Mouse (Mus musculus): ENCODE data around the gene Piga. TPM values are rescaled to one million over a fixed set of nuclear protein-coding genes. Genes with fewer than 3 reads are reported as not detected.

Piga gene
- polyA plus RNA-seq, 1 experiment = 5.8 TPM

DNA sequence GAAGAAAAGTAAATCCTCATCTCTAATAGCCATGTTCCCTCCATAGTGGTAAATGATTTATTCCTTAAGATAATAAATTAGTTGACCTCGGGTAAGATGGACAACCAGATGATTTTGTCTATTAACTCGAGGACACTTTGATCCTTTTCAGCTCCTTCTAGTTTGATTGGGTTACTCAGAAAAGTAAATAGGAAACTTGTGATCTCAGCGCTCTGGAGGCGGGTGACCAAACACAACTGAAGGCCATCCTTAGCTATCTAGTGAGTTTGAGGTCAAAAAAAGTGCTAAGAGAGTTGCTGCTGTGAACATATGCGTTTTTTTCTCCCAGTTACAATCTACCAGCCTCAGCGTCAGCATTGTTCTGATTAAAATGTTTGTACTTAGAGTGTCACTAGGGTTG is 11.0 kb downstream of the Piga start:
- no peak overlapping the region for H3K4me3 ChIP-seq (ENCODE audit: insufficient read depth, low read length)
- no peak overlapping the region for H3K27ac ChIP-seq (ENCODE audit: insufficient read depth, low read length)
- H3K4me1 ChIP-seq (ENCODE audit: control insufficient read depth, insufficient read depth, low read length) = no peaks in the 10 kb centered on the region
- TF ChIP-seq POLR2A (IDR thresholded peaks at IDR 0.05; ENCODE audit: extremely low read depth, insufficient read depth, low read length) (no peak), CTCF (IDR thresholded peaks at IDR 0.05; ENCODE audit: extremely low read depth, insufficient read depth, low read length) (no peak)

DNA sequence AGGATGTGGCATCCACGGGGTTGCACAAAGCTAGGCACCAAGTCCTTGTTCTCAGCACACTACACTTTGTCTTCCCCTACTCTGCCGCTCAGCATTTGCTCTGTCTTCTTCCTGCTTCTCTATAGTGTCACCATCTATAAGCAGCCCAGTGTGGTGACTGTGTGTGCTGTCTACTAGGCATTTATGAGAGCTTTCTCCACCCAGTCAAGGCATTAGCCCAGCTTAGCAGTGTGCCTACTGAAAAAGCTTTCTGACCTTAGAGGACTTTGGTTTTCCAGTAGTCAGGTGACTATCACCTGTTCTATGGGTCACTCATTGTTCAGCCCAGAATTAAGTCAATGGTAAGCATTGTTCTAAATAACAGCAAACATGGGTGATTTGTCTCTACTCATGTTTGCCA is 11.5 kb downstream of the Piga start:
- no peak overlapping the region for H3K27ac ChIP-seq (ENCODE audit: insufficient read depth, low read length)
- TF ChIP-seq CTCF (IDR thresholded peaks at IDR 0.05; ENCODE audit: extremely low read depth, insufficient read depth, low read length) = no peak
- no peak for TF ChIP-seq POLR2A (IDR thresholded peaks at IDR 0.05; ENCODE audit: extremely low read depth, insufficient read depth, low read length)

DNA sequence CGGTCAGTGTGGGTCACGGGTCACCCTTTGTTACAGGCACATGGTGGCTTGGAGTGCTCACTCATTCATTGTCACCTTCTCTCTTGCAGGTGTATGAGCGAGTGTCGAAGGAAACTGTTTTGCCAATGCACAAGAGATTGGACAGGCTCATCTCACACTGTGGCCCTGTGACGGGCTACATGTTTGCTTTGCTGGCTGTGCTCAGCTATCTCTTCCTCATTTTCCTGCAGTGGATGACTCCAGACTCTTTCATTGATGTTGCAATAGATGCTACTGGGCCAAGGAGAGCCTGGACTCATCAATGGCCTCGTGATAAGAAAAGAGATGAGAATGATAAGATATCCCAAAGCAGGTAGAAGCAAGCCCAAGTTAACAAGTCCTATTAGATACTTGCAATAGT is 12.0 kb downstream of the Piga start:
- Histone ChIP-seq H3K4me3 (ENCODE audit: insufficient read depth, low read length) (no peak overlapping the region), H3K27ac (ENCODE audit: insufficient read depth, low read length) (no peak overlapping the region), H3K4me1 (ENCODE audit: control insufficient read depth, insufficient read depth, low read length) (no peaks in the 10 kb centered on the region)
- TF ChIP-seq CTCF (IDR thresholded peaks at IDR 0.05; ENCODE audit: extremely low read depth, insufficient read depth, low read length) (no peak), POLR2A (IDR thresholded peaks at IDR 0.05; ENCODE audit: extremely low read depth, insufficient read depth, low read length) (no peak)

More for the DNA sequence above, 11.5 kb downstream of the Piga start:
- Histone ChIP-seq H3K4me1 (ENCODE audit: control insufficient read depth, insufficient read depth, low read length) (no peaks in the 10 kb centered on the region), H3K4me3 (ENCODE audit: insufficient read depth, low read length) (no peak overlapping the region)

DNA sequence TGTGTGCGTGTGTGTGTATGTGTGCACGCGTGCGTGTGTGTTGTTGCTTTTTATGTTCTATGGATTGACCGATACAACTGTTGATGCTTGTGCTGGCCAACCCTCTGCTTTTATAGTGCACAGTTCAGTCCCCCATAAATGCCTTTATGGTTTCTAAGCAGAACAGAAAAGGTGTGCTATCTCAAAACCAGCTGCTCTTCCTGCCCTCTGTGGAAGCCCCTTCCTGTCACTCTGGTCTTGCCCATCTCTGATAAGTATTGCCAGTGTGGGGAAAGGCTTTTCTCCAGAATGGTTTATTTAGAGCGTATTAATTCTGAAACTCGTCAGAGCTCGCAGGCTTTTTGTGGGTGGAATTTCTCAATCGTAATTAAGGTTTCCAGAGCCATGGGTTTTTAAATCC is 13.1 kb downstream of the Piga start:
- no peak overlapping the region for H3K4me3 ChIP-seq (ENCODE audit: insufficient read depth, low read length)
- no peak overlapping the region for H3K27ac ChIP-seq (ENCODE audit: insufficient read depth, low read length)
- no peak for TF ChIP-seq POLR2A (IDR thresholded peaks at IDR 0.05; ENCODE audit: extremely low read depth, insufficient read depth, low read length)
- no peak for TF ChIP-seq CTCF (IDR thresholded peaks at IDR 0.05; ENCODE audit: extremely low read depth, insufficient read depth, low read length)
- H3K4me1 ChIP-seq (ENCODE audit: control insufficient read depth, insufficient read depth, low read length) = no peaks in the 10 kb centered on the region

DNA sequence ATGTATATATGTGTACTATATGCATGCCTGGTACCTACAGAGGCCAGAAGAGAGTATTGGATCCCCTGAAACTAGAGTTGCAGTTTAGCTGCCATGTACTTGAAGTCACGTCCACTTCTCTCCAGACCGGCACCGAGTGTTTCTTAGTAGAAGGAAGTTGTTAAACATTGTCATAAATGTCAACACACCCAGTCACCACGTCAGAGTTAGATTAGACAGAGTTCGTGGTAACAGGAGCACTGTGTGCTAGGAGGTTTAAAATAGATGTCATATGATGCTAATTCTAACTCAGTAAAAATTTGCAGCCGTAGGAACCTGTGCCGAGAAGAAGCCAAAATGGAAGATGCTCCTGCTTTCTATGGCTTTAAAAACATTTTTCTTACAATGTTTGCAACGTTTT is 17.1 kb downstream of the Piga start, which contains the start of gene Asb11:
TSS of gene Asb11 (plus strand) at position 286 of the 400 bp plus-strand sequence.
- no peak for TF ChIP-seq POLR2A (IDR thresholded peaks at IDR 0.05; ENCODE audit: extremely low read depth, insufficient read depth, low read length)
- TF ChIP-seq CTCF (IDR thresholded peaks at IDR 0.05; ENCODE audit: extremely low read depth, insufficient read depth, low read length) = no peak
- H3K4me3 ChIP-seq (ENCODE audit: insufficient read depth, low read length) = no peak within 1 kb of the TSS
- H3K27ac ChIP-seq (ENCODE audit: insufficient read depth, low read length) = no peak within 1 kb of the TSS
- H3K4me1 ChIP-seq (ENCODE audit: control insufficient read depth, insufficient read depth, low read length) = no peaks in the 10 kb centered on the region

DNA sequence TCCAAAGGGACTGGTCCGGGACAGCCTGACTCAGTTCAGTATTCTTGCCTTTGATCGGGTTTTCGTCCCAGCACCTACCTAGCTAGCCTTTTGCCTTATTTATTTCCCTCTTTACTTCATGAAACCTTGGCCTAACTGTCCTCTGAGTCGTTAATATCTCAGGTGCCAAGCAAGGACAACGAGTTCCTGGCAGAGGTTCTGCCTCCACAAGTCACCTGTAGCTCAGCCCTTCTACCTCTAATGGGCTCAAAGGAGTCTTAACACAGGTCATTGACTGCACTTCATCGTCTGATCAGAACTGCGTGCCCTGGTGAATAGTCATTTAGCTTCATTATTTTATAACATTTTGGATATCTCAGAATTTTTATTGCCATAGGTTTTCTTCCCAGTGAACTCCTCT is 19.9 kb downstream of the Piga start:
- no peak for TF ChIP-seq CTCF (IDR thresholded peaks at IDR 0.05; ENCODE audit: extremely low read depth, insufficient read depth, low read length)
- TF ChIP-seq POLR2A (IDR thresholded peaks at IDR 0.05; ENCODE audit: extremely low read depth, insufficient read depth, low read length) = no peak
- Histone ChIP-seq H3K4me1 (ENCODE audit: control insufficient read depth, insufficient read depth, low read length) (no peaks in the 10 kb centered on the region), H3K27ac (ENCODE audit: insufficient read depth, low read length) (no peak overlapping the region), H3K4me3 (ENCODE audit: insufficient read depth, low read length) (no peak overlapping the region)

DNA sequence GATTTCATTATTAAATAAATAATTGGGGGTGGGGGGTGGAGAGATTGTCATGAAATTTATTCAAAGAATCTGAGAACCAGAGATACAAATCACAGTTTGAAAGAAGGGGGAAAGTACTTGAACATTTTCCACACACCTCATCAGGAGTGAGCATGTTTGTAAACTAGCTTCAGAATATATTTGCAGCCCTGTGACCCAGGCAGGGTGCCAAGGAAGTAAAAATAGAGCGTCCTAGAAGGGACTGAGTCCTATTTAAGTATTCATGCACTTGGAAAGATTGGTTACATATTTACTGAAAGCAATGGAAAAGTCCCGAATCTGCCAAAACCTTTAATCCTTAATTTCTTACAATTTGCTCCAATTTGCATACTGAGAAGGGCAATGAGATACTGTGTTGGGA is 20.6 kb downstream of the Piga start:
- Histone ChIP-seq H3K4me1 (ENCODE audit: control insufficient read depth, insufficient read depth, low read length) (no peaks in the 10 kb centered on the region), H3K27ac (ENCODE audit: insufficient read depth, low read length) (no peak overlapping the region), H3K4me3 (ENCODE audit: insufficient read depth, low read length) (no peak overlapping the region)
- no peak for TF ChIP-seq CTCF (IDR thresholded peaks at IDR 0.05; ENCODE audit: extremely low read depth, insufficient read depth, low read length)

DNA sequence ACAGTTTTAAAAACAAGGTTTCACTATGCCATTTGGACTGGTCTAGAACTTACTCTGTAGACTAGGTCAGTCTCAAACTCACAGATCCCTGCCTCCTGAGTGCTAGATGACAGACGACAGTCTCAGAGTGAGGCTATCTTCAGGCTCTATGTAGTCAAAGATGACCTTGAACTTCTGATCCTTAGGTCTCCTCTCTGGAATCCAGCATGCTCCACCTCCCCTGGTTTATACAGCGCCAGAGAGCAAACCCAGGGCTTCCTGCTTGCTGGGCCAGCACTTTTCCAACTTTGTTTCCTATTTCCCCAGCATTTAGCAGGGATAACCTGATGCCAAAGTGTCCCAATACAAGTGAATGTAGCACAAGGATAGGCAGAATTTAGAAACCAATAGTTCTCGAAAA is 21.1 kb downstream of the Piga start:
- Histone ChIP-seq H3K27ac (ENCODE audit: insufficient read depth, low read length) (no peak overlapping the region), H3K4me3 (ENCODE audit: insufficient read depth, low read length) (no peak overlapping the region), H3K4me1 (ENCODE audit: control insufficient read depth, insufficient read depth, low read length) (no peaks in the 10 kb centered on the region)
- TF ChIP-seq CTCF (IDR thresholded peaks at IDR 0.05; ENCODE audit: extremely low read depth, insufficient read depth, low read length) (no peak), POLR2A (IDR thresholded peaks at IDR 0.05; ENCODE audit: extremely low read depth, insufficient read depth, low read length) (no peak)

DNA sequence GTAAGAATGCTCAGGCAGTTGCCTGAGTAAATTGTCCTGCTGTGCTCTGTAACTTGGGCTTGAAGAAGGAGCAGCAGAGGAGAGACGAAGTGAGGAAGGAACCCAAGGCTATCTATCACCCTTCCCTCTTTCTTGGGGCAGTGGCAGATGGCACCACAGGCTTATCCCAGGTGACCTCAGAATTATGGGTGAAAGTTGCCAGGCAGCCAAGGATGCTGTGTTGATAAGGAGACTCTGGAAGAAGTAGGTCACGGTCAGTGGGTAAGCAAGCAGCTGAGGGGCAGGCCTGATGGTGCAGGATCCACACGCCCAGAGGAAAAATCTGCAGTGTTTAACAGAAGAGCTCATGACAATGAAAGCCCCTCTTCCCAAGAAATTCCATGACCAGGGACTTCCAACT is 21.7 kb downstream of the Piga start:
- TF ChIP-seq POLR2A (IDR thresholded peaks at IDR 0.05; ENCODE audit: extremely low read depth, insufficient read depth, low read length) = no peak

DNA sequence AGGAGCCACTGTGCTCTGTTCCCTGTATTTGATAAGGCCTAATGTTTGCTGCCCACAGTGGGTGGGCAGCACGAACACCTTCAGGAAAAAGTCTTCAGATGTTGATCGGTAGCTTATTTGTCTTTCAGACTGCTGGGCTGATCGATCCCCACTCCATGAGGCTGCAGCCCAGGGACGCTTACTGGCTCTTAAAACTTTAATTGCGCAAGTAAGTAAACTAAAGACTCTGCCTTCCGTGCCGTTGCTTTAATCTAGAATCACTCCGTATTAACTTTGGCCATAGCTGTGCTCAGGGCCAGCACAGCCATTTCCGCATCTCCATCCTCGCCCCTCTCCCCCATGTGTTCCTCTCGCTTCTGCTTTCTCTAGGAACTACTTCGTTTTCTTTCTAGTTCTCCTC is 26.0 kb downstream of the Piga start:
- Histone ChIP-seq H3K27ac (ENCODE audit: insufficient read depth, low read length) (no peak overlapping the region), H3K4me3 (ENCODE audit: insufficient read depth, low read length) (no peak overlapping the region), H3K4me1 (ENCODE audit: control insufficient read depth, insufficient read depth, low read length) (no peaks in the 10 kb centered on the region)
- TF ChIP-seq POLR2A (IDR thresholded peaks at IDR 0.05; ENCODE audit: extremely low read depth, insufficient read depth, low read length) (no peak), CTCF (IDR thresholded peaks at IDR 0.05; ENCODE audit: extremely low read depth, insufficient read depth, low read length) (no peak)

More for the DNA sequence above, 21.7 kb downstream of the Piga start:
- Histone ChIP-seq H3K4me3 (ENCODE audit: insufficient read depth, low read length) (no peak overlapping the region), H3K27ac (ENCODE audit: insufficient read depth, low read length) (no peak overlapping the region), H3K4me1 (ENCODE audit: control insufficient read depth, insufficient read depth, low read length) (no peaks in the 10 kb centered on the region)

DNA sequence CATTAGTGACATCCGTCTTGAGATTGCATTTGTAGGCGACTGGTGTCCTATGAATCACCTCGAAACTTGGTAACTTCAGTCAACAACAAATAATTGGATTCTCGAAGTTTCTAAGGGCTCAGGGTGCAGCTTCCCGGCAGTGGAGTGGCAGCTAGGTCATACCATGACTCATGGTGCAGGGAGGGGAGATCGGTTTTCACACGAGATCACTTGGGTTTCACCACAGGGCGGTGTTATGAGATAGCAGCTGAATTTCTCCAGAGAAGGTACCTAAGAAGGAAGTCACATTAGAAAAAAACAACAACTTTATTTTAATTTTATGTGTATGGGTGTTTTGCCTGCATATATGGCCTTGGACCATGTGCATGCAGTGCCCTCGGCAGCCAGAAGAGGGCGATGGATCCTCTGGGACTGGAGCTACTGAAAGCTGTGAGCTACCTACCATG is 26.5 kb downstream of the Piga start:
- no peak overlapping the region for H3K27ac ChIP-seq (ENCODE audit: insufficient read depth, low read length)
- no peak overlapping the region for H3K4me3 ChIP-seq (ENCODE audit: insufficient read depth, low read length)
- no peaks in the 10 kb centered on the region for H3K4me1 ChIP-seq (ENCODE audit: control insufficient read depth, insufficient read depth, low read length)
- no peak for TF ChIP-seq POLR2A (IDR thresholded peaks at IDR 0.05; ENCODE audit: extremely low read depth, insufficient read depth, low read length)
- TF ChIP-seq CTCF (IDR thresholded peaks at IDR 0.05; ENCODE audit: extremely low read depth, insufficient read depth, low read length) = no peak

Data from cortical plate, adult 2 months (tissue).